Mouse (Mus musculus): ENCODE results near the gene Fubp1. TPM values are rescaled to one million over a fixed set of nuclear protein-coding genes. Genes with fewer than 3 reads are reported as not detected.
"Not testable (repeated sequence)": the region's sequence is repeated elsewhere in the genome, so short reads cannot be mapped to it uniquely, and the experiment has no call there.

Gene Fubp1
- polyA plus RNA-seq, 1 experiment from 2014 or later: 482 TPM

DNA sequence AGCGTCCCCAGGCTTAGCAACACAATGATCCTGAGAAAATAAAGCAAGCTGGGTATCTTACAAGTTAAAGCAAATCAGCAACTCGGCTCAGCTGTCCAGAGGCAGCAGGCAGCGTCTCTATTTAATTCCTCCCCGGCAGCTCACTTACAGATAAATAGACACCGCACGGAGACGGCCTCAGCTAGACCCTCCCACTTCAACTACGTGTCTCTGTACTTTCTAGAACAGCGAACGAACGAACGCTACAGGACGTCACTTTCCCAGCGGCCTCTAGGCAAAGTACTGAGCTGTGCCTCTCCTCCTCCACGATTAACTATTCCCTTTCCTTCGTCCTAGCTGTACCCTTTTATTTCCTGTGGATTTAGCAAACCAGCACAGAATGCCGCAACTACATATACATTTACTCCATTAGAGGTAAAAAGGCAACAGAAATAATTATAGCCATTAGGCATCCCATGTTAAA, 16.6 kb upstream of the Fubp1 start:
- H3K36me3 ChIP-seq (replicated peaks; ENCODE audit: control insufficient read depth, insufficient read depth, low read depth, low read length): no peaks in the 10 kb centered on the region
- DNase-seq (ENCODE audit: low spot score) (peak; percentile 93), ATAC-seq (replicated peaks; ENCODE audit: insufficient number of reproducible peaks, low FRiP score, low TSS enrichment, low read depth) (peak; percentile 95)
- peak overlapping the region; percentile 56 for H3K4me2 ChIP-seq (ENCODE audit: low read depth, low read length)
- H3K27ac ChIP-seq (replicated peaks; ENCODE audit: low read depth, low read length): peak overlapping the region; percentile 23
- peak overlapping the region; percentile 35; the same call in 1 of the 2 replicates for H3K9ac ChIP-seq (replicated peaks; ENCODE audit: low read length)
- no peaks in the 10 kb centered on the region for H3K4me1 ChIP-seq (ENCODE audit: control insufficient read depth, insufficient read depth, low read length)
- H3K4me3 ChIP-seq (ENCODE audit: low read depth, low read length): peak overlapping the region; percentile 36
- no peaks in the 10 kb centered on the region for H3K9me3 ChIP-seq (replicated peaks; ENCODE audit: control insufficient read depth, low read length)
- no peaks in the 10 kb centered on the region for H3K27me3 ChIP-seq (ENCODE audit: control insufficient read depth, insufficient read depth, low read length)
- WGBS: 1% methylated on average over 17 of the region's 17 CpGs

DNA sequence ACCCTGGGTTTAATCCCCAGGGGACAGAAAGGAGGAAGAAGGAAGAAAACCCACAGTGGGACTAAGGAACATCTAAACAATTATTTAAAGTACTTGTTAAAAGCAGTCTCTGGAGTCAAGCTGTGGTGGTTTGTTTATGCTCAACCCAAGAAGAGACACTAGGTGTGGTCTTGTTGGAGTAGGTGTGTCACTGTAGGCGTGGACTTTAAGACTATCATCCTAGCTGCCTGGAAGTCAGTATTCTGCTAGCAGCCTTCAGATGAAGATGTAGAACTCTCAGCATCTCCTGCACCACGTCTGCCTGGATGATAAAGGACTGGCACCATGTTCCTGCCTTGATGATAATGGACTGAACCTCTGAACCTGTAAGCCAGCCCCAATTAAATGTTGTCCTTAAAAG, 13.0 kb upstream of the Fubp1 start:
- not testable (repeated sequence) for ATAC-seq (replicated peaks; ENCODE audit: insufficient number of reproducible peaks, low FRiP score, low TSS enrichment, low read depth)
- 32% methylated on average over 2 of the region's 2 CpGs for WGBS

DNA sequence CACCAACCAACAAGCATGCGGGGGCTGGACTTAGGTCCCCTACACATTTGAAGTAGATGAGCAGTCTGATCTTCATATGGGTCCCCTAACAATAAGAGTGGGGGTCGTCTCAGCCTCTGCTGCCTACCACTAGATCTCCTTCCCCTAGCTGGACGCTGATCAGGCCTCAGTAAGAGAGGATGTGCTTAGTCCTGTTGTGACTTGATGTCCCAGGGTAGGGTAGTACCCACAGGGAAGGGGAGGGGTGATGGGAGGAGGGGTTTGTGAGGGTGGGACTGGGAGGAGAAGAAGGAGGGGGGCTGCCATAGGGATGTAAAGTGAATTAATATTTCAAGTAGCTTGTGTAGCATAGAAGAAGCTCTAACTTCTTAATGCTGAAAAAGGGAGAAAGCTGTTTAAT, 11.1 kb upstream of the Fubp1 start:
- WGBS: 71% methylated on average over 3 of the region's 3 CpGs

More for the DNA sequence above, 13.0 kb upstream of the Fubp1 start:
- not testable (repeated sequence) for H3K27ac ChIP-seq (replicated peaks; ENCODE audit: low read depth, low read length); H3K36me3 ChIP-seq (replicated peaks; ENCODE audit: control insufficient read depth, insufficient read depth, low read depth, low read length); H3K9ac ChIP-seq (replicated peaks; ENCODE audit: low read length); H3K4me1 ChIP-seq (ENCODE audit: control insufficient read depth, insufficient read depth, low read length); H3K9me3 ChIP-seq (replicated peaks; ENCODE audit: control insufficient read depth, low read length); DNase-seq (ENCODE audit: low spot score); H3K27me3 ChIP-seq (ENCODE audit: control insufficient read depth, insufficient read depth, low read length); H3K4me3 ChIP-seq (ENCODE audit: low read depth, low read length); H3K4me2 ChIP-seq (ENCODE audit: low read depth, low read length)

DNA sequence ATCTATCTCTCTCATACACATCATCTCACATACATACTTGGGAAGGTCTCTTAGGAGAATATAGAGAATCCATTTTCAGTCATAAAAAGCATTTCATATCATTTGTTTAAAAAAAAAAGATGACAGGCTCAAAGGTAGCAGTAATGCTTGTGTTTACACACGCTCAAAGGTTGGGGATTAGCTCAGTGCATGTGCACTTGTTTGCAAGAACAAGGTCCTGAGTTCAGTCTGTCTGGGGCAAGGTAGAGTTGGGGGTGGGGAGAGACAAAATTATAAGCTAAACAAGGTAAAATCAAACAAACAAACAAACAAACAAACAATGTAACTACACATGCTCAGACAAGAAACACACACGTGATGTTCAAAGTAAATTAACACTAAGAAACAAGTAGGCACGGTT, 9.0 kb upstream of the Fubp1 start:
- H3K4me1 ChIP-seq (ENCODE audit: control insufficient read depth, insufficient read depth, low read length): no peaks in the 10 kb centered on the region
- ATAC-seq (replicated peaks; ENCODE audit: insufficient number of reproducible peaks, low FRiP score, low TSS enrichment, low read depth) (no peak), DNase-seq (ENCODE audit: low spot score) (no peak)
- H3K4me2 ChIP-seq (ENCODE audit: low read depth, low read length): no peak overlapping the region
- no peaks in the 10 kb centered on the region for H3K27me3 ChIP-seq (ENCODE audit: control insufficient read depth, insufficient read depth, low read length)
- no peaks in the 10 kb centered on the region for H3K36me3 ChIP-seq (replicated peaks; ENCODE audit: control insufficient read depth, insufficient read depth, low read depth, low read length)
- H3K4me3 ChIP-seq (ENCODE audit: low read depth, low read length): no peak overlapping the region
- 89% methylated on average over 3 of the region's 3 CpGs for WGBS
- no peak overlapping the region for H3K9ac ChIP-seq (replicated peaks; ENCODE audit: low read length)
- no peak overlapping the region for H3K27ac ChIP-seq (replicated peaks; ENCODE audit: low read depth, low read length)
- no peaks in the 10 kb centered on the region for H3K9me3 ChIP-seq (replicated peaks; ENCODE audit: control insufficient read depth, low read length)

More for the DNA sequence above, 11.1 kb upstream of the Fubp1 start:
- Histone ChIP-seq H3K9ac (replicated peaks; ENCODE audit: low read length) (no peak overlapping the region), H3K27me3 (ENCODE audit: control insufficient read depth, insufficient read depth, low read length) (no peaks in the 10 kb centered on the region), H3K4me2 (ENCODE audit: low read depth, low read length) (no peak overlapping the region), H3K4me1 (ENCODE audit: control insufficient read depth, insufficient read depth, low read length) (no peaks in the 10 kb centered on the region), H3K27ac (replicated peaks; ENCODE audit: low read depth, low read length) (no peak overlapping the region), H3K4me3 (ENCODE audit: low read depth, low read length) (no peak overlapping the region), H3K9me3 (replicated peaks; ENCODE audit: control insufficient read depth, low read length) (no peaks in the 10 kb centered on the region), H3K36me3 (replicated peaks; ENCODE audit: control insufficient read depth, insufficient read depth, low read depth, low read length) (no peaks in the 10 kb centered on the region)
- DNase-seq (ENCODE audit: low spot score): no peak
- ATAC-seq (replicated peaks; ENCODE audit: insufficient number of reproducible peaks, low FRiP score, low TSS enrichment, low read depth): no peak

DNA sequence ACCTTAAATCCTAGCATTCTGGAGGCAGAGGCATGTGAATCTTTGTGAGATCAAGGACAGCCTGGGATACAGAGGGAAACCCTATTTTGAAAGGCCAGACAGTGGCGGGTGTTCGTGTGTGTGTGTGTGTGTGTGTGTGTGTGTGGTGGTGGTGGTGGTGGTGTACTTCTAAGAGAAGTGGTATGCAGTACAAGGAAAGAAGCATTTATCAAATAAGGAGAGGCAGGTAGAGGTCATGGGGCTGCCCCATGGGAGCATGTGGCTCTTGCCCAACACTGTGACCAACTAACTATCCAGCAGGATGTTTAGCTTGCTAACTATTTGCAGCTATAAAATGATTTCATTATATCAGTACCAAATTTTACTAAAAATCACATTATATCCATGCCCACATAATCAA, 8.6 kb upstream of the Fubp1 start:
- WGBS: 69% methylated on average over 2 of the region's 2 CpGs
- no peak for ATAC-seq (replicated peaks; ENCODE audit: insufficient number of reproducible peaks, low FRiP score, low TSS enrichment, low read depth)
- H3K36me3 ChIP-seq (replicated peaks; ENCODE audit: control insufficient read depth, insufficient read depth, low read depth, low read length): no peaks in the 10 kb centered on the region

GRCm38 (mm10) chr3:152202942-152203341, 7.3 kb upstream of the Fubp1 start:
- H3K27ac ChIP-seq (replicated peaks; ENCODE audit: low read depth, low read length): no peak overlapping the region
- DNase-seq (ENCODE audit: low spot score) (no peak), ATAC-seq (replicated peaks; ENCODE audit: insufficient number of reproducible peaks, low FRiP score, low TSS enrichment, low read depth) (no peak)
- no peak overlapping the region for H3K4me2 ChIP-seq (ENCODE audit: low read depth, low read length)
- no peaks in the 10 kb centered on the region for H3K9me3 ChIP-seq (replicated peaks; ENCODE audit: control insufficient read depth, low read length)
- no peaks in the 10 kb centered on the region for H3K27me3 ChIP-seq (ENCODE audit: control insufficient read depth, insufficient read depth, low read length)
- H3K36me3 ChIP-seq (replicated peaks; ENCODE audit: control insufficient read depth, insufficient read depth, low read depth, low read length): no peaks in the 10 kb centered on the region
- H3K4me1 ChIP-seq (ENCODE audit: control insufficient read depth, insufficient read depth, low read length): no peaks in the 10 kb centered on the region
- no peak overlapping the region for H3K9ac ChIP-seq (replicated peaks; ENCODE audit: low read length)
- H3K4me3 ChIP-seq (ENCODE audit: low read depth, low read length): no peak overlapping the region

More for the DNA sequence above, 8.6 kb upstream of the Fubp1 start:
- no peak for DNase-seq (ENCODE audit: low spot score)
- H3K9ac ChIP-seq (replicated peaks; ENCODE audit: low read length): no peak overlapping the region
- no peaks in the 10 kb centered on the region for H3K27me3 ChIP-seq (ENCODE audit: control insufficient read depth, insufficient read depth, low read length)
- no peaks in the 10 kb centered on the region for H3K4me1 ChIP-seq (ENCODE audit: control insufficient read depth, insufficient read depth, low read length)
- no peak overlapping the region for H3K4me3 ChIP-seq (ENCODE audit: low read depth, low read length)
- H3K27ac ChIP-seq (replicated peaks; ENCODE audit: low read depth, low read length): no peak overlapping the region
- no peaks in the 10 kb centered on the region for H3K9me3 ChIP-seq (replicated peaks; ENCODE audit: control insufficient read depth, low read length)
- no peak overlapping the region for H3K4me2 ChIP-seq (ENCODE audit: low read depth, low read length)

DNA sequence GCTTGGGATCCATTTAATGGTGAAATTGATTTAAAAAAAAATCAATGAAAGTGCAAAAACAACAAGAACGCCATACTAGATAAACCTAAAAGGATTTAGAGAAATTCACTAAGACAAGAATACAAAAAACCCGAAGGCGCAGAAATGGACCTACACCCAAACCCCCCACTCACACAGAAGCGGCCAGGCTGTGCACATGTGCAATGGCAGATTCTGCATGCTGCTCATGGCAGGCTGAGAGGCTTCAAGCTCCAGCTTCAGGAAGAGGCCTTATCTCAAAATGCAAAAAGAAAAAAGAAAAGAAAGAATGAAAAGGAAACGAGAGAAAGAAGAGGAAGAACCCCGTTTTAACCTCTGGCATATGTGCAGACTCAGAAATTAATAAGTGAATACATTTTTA, 6.8 kb upstream of the Fubp1 start:
- Histone ChIP-seq H3K36me3 (replicated peaks; ENCODE audit: control insufficient read depth, insufficient read depth, low read depth, low read length) (no peaks in the 10 kb centered on the region), H3K4me1 (ENCODE audit: control insufficient read depth, insufficient read depth, low read length) (no peaks in the 10 kb centered on the region), H3K4me2 (ENCODE audit: low read depth, low read length) (no peak overlapping the region), H3K4me3 (ENCODE audit: low read depth, low read length) (no peak overlapping the region), H3K9ac (replicated peaks; ENCODE audit: low read length) (no peak overlapping the region), H3K27ac (replicated peaks; ENCODE audit: low read depth, low read length) (no peak overlapping the region), H3K9me3 (replicated peaks; ENCODE audit: control insufficient read depth, low read length) (no peaks in the 10 kb centered on the region), H3K27me3 (ENCODE audit: control insufficient read depth, insufficient read depth, low read length) (no peaks in the 10 kb centered on the region)
- WGBS: 86% methylated on average over 6 of the region's 6 CpGs
- DNase-seq (ENCODE audit: low spot score) (no peak), ATAC-seq (replicated peaks; ENCODE audit: insufficient number of reproducible peaks, low FRiP score, low TSS enrichment, low read depth) (no peak)

DNA sequence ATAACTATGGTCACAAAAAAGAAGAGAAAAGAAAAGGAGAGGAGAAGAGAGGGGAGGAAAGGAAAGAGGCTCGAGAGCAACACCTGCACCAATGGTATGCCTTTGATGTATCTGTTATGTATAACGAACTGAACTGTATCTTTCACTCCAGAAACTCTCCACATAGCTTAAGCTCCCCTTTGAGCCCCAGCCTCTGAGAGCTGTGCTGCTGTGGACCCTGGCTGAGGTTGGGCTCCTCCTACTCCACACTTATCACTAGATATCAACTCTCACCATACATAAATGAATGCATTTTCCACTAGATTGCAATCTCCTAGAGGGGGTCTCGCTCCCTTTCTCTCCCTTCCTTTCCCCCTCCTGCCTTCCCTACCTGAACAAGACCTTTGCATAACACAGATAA, 6.2 kb upstream of the Fubp1 start:
- Histone ChIP-seq H3K4me3 (ENCODE audit: low read depth, low read length) (no peak overlapping the region), H3K4me2 (ENCODE audit: low read depth, low read length) (no peak overlapping the region), H3K27me3 (ENCODE audit: control insufficient read depth, insufficient read depth, low read length) (no peaks in the 10 kb centered on the region), H3K27ac (replicated peaks; ENCODE audit: low read depth, low read length) (no peak overlapping the region), H3K36me3 (replicated peaks; ENCODE audit: control insufficient read depth, insufficient read depth, low read depth, low read length) (no peaks in the 10 kb centered on the region), H3K4me1 (ENCODE audit: control insufficient read depth, insufficient read depth, low read length) (no peaks in the 10 kb centered on the region), H3K9ac (replicated peaks; ENCODE audit: low read length) (no peak overlapping the region), H3K9me3 (replicated peaks; ENCODE audit: control insufficient read depth, low read length) (no peaks in the 10 kb centered on the region)
- DNase-seq (ENCODE audit: low spot score): no peak
- 72% methylated on average over 3 of the region's 3 CpGs for WGBS
- no peak for ATAC-seq (replicated peaks; ENCODE audit: insufficient number of reproducible peaks, low FRiP score, low TSS enrichment, low read depth)
